Mouse (Mus musculus): ENCODE data around the gene Cdk8.

DNA sequence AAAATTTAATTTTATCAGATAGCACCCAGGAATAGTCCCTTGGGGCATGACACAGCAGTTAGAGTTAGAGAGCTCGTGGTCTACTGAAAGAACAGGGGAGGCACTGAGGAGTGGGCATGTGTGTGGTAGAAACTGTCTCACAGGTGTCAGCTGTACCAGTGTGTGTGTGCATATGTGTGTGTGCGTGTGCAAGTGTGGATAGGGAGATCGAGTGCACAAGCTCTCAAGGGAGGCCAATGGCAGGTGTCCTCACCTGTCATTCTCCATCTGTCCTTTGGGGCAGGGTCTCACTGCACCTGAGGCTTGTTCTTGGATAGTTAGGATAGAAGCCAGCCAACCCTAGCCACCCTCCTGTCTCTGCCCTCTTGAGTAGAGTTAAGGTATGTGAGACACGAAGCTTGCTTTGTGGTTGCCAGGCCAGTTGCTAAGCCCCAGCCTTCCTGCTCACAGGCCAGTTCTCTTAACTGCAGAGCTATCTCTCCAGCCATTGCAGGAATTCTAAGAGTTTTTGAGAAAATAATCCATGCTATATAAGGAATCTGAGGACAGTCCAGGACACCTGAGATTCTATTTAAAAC lies 50.3 kb downstream of the Cdk8 start:
- TF ChIP-seq CTCF (IDR thresholded peaks at IDR 0.05; ENCODE audit: extremely low read depth, insufficient read depth, insufficient read length, insufficient replicate concordance) = no peak
- TF ChIP-seq POLR2A (IDR thresholded peaks at IDR 0.05; ENCODE audit: low read depth, low read length) = no peak

Data from spleen, adult 2 months (tissue).